Mouse (Mus musculus): Measurements from ENCODE around the gene Tcp11. TPM values are rescaled to one million over a fixed set of nuclear protein-coding genes. Genes with fewer than 3 reads are reported as not detected.
A peak's percentile ranks its signal among the peaks of the same experiment; 100 is the strongest.

Gene Tcp11
- polyA plus RNA-seq, 1 experiment from 2014 or later, result 1.6 TPM

DNA sequence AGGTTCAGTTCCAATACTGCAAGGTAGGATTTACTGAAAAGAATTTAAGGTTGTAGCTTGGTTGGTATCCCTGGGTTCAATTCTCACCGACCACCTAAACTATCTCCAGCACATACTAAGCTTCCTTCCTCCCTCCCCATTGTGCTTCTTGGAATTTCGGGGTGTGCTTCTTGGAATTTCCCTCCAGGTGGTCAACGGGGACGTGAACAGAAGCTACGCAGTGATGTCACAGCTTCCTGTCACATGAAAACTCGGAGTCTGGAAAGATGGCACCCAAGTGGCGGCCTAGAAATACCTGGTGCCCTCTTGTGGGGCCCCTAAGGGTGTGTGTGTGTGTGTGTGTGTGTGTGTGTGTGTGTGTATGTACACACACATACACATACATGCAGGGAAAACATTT lies 1.4 kb upstream of the Tcp11 start:
- peaks cover 34% of the 10 kb centered on the region for H3K27me3 ChIP-seq

GRCm38 (mm10) chr17:28081385-28081784 lies 946 bp upstream of the Tcp11 start:
- H3K9ac ChIP-seq, result no peak overlapping the region

More for the DNA sequence above, 1.4 kb upstream of the Tcp11 start:
- Histone ChIP-seq H3K4me3 (replicated peaks) (no peak overlapping the region), H3K9ac (no peak overlapping the region), H3K4me2 (no peak overlapping the region), H3K9me3 (no peaks in the 10 kb centered on the region), H3K36me3 (replicated peaks) (no peaks in the 10 kb centered on the region), H3K27ac (no peak overlapping the region), H3K4me1 (peaks cover 40% of the 10 kb centered on the region)
- WGBS, result 89% methylated on average over 7 of the region's 7 CpGs
- ATAC-seq (ENCODE audit: low FRiP score), result no peak

GRCm38 (mm10) chr17:28080817-28081165 lies 352 bp upstream of the Tcp11 start:
- no peak for ATAC-seq (ENCODE audit: low FRiP score)
- no peak overlapping the region for H3K9ac ChIP-seq
- 9% methylated on average over 9 of the region's 9 CpGs for WGBS
- H3K36me3 ChIP-seq (replicated peaks), result no peaks in the 10 kb centered on the region
- peak overlapping the region; percentile 99 for H3K4me2 ChIP-seq
- H3K4me3 ChIP-seq (replicated peaks), result peak overlapping the region; percentile 64
- H3K27me3 ChIP-seq, result peaks cover 36% of the 10 kb centered on the region
- peaks cover 30% of the 10 kb centered on the region for H3K4me1 ChIP-seq
- H3K9me3 ChIP-seq, result no peaks in the 10 kb centered on the region
- H3K27ac ChIP-seq, result no peak overlapping the region

More at GRCm38 (mm10) chr17:28081385-28081784, 946 bp upstream of the Tcp11 start:
- no peak for ATAC-seq (ENCODE audit: low FRiP score)
- Histone ChIP-seq H3K27me3 (peaks cover 34% of the 10 kb centered on the region), H3K4me3 (replicated peaks) (no peak overlapping the region), H3K27ac (no peak overlapping the region), H3K4me2 (no peak overlapping the region), H3K9me3 (no peaks in the 10 kb centered on the region), H3K4me1 (peaks cover 35% of the 10 kb centered on the region), H3K36me3 (replicated peaks) (no peaks in the 10 kb centered on the region)
- 48% methylated on average over 9 of the region's 9 CpGs for WGBS

- Histone ChIP-seq H3K9ac (peak overlapping the region; percentile 68), H3K4me2 (peak overlapping the region; percentile 99), H3K27ac (no peak overlapping the region), H3K4me1 (peaks cover 19% of the 10 kb centered on the region), H3K27me3 (peaks cover 37% of the 10 kb centered on the region), H3K9me3 (no peaks in the 10 kb centered on the region), H3K4me3 (replicated peaks) (peak overlapping the region; percentile 64), H3K36me3 (replicated peaks) (no peaks in the 10 kb centered on the region)
- WGBS, result 1% methylated on average over 25 of the region's 25 CpGs
- ATAC-seq (ENCODE audit: low FRiP score), result peak; percentile 43
Measured at GRCm38 (mm10) chr17:28079618-28080017, 821 bp downstream of the Tcp11 start.

- H3K27me3 ChIP-seq, result peaks cover 23% of the 10 kb centered on the region
- H3K4me3 ChIP-seq (replicated peaks), result no peak overlapping the region
- no peak overlapping the region for H3K9ac ChIP-seq
- no peak for ATAC-seq (ENCODE audit: low FRiP score)
- H3K4me2 ChIP-seq, result no peak overlapping the region
- no peak overlapping the region for H3K27ac ChIP-seq
- peaks cover 11% of the 10 kb centered on the region for H3K4me1 ChIP-seq
- no peaks in the 10 kb centered on the region for H3K9me3 ChIP-seq
- no peaks in the 10 kb centered on the region for H3K36me3 ChIP-seq (replicated peaks)
- WGBS, result 87% methylated on average over 9 of the region's 9 CpGs
Measured at GRCm38 (mm10) chr17:28078028-28078427, 2.4 kb downstream of the Tcp11 start.

DNA sequence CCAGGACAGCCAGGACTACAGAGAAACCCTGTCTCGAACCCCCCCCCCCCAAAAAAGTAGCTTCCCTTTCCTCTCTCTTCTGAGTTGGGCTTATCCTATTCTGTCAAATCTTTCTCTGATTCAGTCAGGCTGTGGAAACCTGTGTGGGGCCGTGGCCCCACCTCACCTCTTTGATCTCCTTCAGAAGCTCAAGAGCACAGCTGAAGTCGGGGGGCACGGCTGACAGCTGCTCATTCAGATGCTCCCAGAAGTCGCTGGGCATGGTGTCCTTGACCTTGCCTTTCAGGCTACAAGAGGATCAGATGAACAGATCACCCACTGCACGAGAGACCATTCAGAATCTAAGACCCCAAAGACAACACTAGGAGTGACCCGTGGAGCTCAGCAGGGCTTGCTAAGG lies 6.0 kb downstream of the Tcp11 start:
- no peak for ATAC-seq (ENCODE audit: low FRiP score)
- Histone ChIP-seq H3K9ac (no peak overlapping the region), H3K27ac (no peak overlapping the region), H3K9me3 (no peaks in the 10 kb centered on the region), H3K4me3 (replicated peaks) (no peak overlapping the region), H3K4me2 (no peak overlapping the region), H3K36me3 (replicated peaks) (no peaks in the 10 kb centered on the region), H3K4me1 (no peaks in the 10 kb centered on the region), H3K27me3 (0 out of 2 replicates have a peak, but pooled peaks cover 4% of the 10 kb centered on the region)
- 79% methylated on average over 7 of the region's 7 CpGs for WGBS

GRCm38 (mm10) chr17:28072730-28073129 lies 7.7 kb downstream of the Tcp11 start:
- H3K27ac ChIP-seq, result no peak overlapping the region
- H3K27me3 ChIP-seq, result 0 out of 2 replicates have a peak, but pooled peaks cover 4% of the 10 kb centered on the region
- no peaks in the 10 kb centered on the region for H3K9me3 ChIP-seq
- no peaks in the 10 kb centered on the region for H3K36me3 ChIP-seq (replicated peaks)
- ATAC-seq (ENCODE audit: low FRiP score), result no peak
- WGBS, result 69% methylated on average over 2 of the region's 2 CpGs
- H3K4me3 ChIP-seq (replicated peaks), result no peak overlapping the region
- H3K9ac ChIP-seq, result no peak overlapping the region
- H3K4me1 ChIP-seq, result no peaks in the 10 kb centered on the region
- H3K4me2 ChIP-seq, result no peak overlapping the region

DNA sequence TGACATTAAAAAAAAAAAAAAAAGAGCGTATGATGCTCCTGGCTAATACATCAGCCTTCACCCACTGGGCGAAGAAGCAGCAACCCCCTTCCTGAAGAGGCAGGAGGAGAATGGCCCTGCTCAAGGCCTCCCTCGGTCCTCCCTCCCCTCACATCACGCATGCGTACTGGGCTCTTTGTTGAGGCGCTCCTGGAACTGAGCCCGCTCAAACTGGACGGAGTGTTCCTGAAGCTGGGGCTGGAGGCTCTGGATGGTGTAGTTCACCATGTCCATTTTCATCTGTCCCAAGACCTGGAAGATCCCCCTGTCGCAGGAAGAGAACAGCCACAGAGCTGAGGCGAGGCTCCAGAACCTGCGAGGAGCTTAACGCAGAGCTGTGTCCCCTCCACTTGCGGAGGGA lies 10.2 kb downstream of the Tcp11 start:
- no peak overlapping the region for H3K4me2 ChIP-seq
- H3K27ac ChIP-seq, result no peak overlapping the region

GRCm38 (mm10) chr17:28069446-28069845 lies 11.0 kb downstream of the Tcp11 start:
- no peak overlapping the region for H3K9ac ChIP-seq
- WGBS, result 34% methylated on average over 12 of the region's 12 CpGs

More for the DNA sequence above, 10.2 kb downstream of the Tcp11 start:
- no peak overlapping the region for H3K4me3 ChIP-seq (replicated peaks)
- H3K9me3 ChIP-seq, result no peaks in the 10 kb centered on the region
- H3K36me3 ChIP-seq (replicated peaks), result no peaks in the 10 kb centered on the region
- 81% methylated on average over 13 of the region's 13 CpGs for WGBS
- no peak overlapping the region for H3K9ac ChIP-seq
- no peak for ATAC-seq (ENCODE audit: low FRiP score)
- H3K4me1 ChIP-seq, result no peaks in the 10 kb centered on the region
- no peaks in the 10 kb centered on the region for H3K27me3 ChIP-seq

GRCm38 (mm10) chr17:28067303-28067702 lies 13.1 kb downstream of the Tcp11 start:
- ATAC-seq (ENCODE audit: low FRiP score), result no peak
- no peaks in the 10 kb centered on the region for H3K36me3 ChIP-seq (replicated peaks)
- H3K4me3 ChIP-seq (replicated peaks), result no peak overlapping the region
- 90% methylated on average over 4 of the region's 4 CpGs for WGBS
- H3K9me3 ChIP-seq, result no peaks in the 10 kb centered on the region
- H3K27me3 ChIP-seq, result no peaks in the 10 kb centered on the region
- no peak overlapping the region for H3K4me2 ChIP-seq
- 0 out of 2 replicates have a peak, but pooled peaks cover 4% of the 10 kb centered on the region for H3K4me1 ChIP-seq
- no peak overlapping the region for H3K27ac ChIP-seq
- no peak overlapping the region for H3K9ac ChIP-seq

More at GRCm38 (mm10) chr17:28069446-28069845, 11.0 kb downstream of the Tcp11 start:
- Histone ChIP-seq H3K27ac (no peak overlapping the region), H3K27me3 (no peaks in the 10 kb centered on the region), H3K4me3 (replicated peaks) (no peak overlapping the region), H3K36me3 (replicated peaks) (no peaks in the 10 kb centered on the region), H3K4me2 (no peak overlapping the region), H3K4me1 (no peaks in the 10 kb centered on the region), H3K9me3 (no peaks in the 10 kb centered on the region)
- ATAC-seq (ENCODE audit: low FRiP score), result no peak

GRCm38 (mm10) chr17:28063163-28063562 lies 17.3 kb downstream of the Tcp11 start:
- H3K4me2 ChIP-seq, result no peak overlapping the region
- H3K4me1 ChIP-seq, result peaks cover 4% of the 10 kb centered on the region; the same call in 1 of the 2 replicates
- peaks cover 31% of the 10 kb centered on the region for H3K36me3 ChIP-seq (replicated peaks)
- H3K27me3 ChIP-seq, result no peaks in the 10 kb centered on the region
- WGBS, result 80% methylated on average over 6 of the region's 6 CpGs
- no peak overlapping the region for H3K9ac ChIP-seq
- H3K27ac ChIP-seq, result peak overlapping the region; percentile 33; the same call in 1 of the 2 replicates
- no peak for ATAC-seq (ENCODE audit: low FRiP score)
- H3K9me3 ChIP-seq, result no peaks in the 10 kb centered on the region
- no peak overlapping the region for H3K4me3 ChIP-seq (replicated peaks)

- H3K27ac ChIP-seq, result no peak overlapping the region
- H3K9me3 ChIP-seq, result no peaks in the 10 kb centered on the region
- 83% methylated on average over 7 of the region's 7 CpGs for WGBS
- H3K4me3 ChIP-seq (replicated peaks), result no peak overlapping the region
- H3K36me3 ChIP-seq (replicated peaks), result peaks cover 34% of the 10 kb centered on the region
- no peak overlapping the region for H3K4me2 ChIP-seq
- no peaks in the 10 kb centered on the region for H3K27me3 ChIP-seq
- ATAC-seq (ENCODE audit: low FRiP score), result no peak
- H3K4me1 ChIP-seq, result peaks cover 4% of the 10 kb centered on the region; the same call in 1 of the 2 replicates
- no peak overlapping the region for H3K9ac ChIP-seq
Measured at GRCm38 (mm10) chr17:28062710-28063109, 17.7 kb downstream of the Tcp11 start.

- H3K4me2 ChIP-seq, result no peak overlapping the region
- peaks cover 4% of the 10 kb centered on the region; the same call in 1 of the 2 replicates for H3K4me1 ChIP-seq
- peak overlapping the region; percentile 56; the same call in 1 of the 2 replicates for H3K27ac ChIP-seq
- H3K27me3 ChIP-seq, result no peaks in the 10 kb centered on the region
- no peak overlapping the region for H3K9ac ChIP-seq
- H3K4me3 ChIP-seq (replicated peaks), result no peak overlapping the region
- 52% methylated on average over 7 of the region's 7 CpGs for WGBS
- H3K36me3 ChIP-seq (replicated peaks), result peaks cover 43% of the 10 kb centered on the region
- no peak for ATAC-seq (ENCODE audit: low FRiP score)
- H3K9me3 ChIP-seq, result no peaks in the 10 kb centered on the region
Measured at GRCm38 (mm10) chr17:28061472-28061871, 19.0 kb downstream of the Tcp11 start.

All from forebrain, embryonic 12.5 days (tissue).